Mouse (Mus musculus) kidney, postnatal 25 days (tissue): Measurements from ENCODE around the gene Stoml2.
"Not testable (repeated sequence)": the region's sequence is repeated elsewhere in the genome, so short reads cannot be mapped to it uniquely, and the experiment has no call there.

Experiments
- DNase-seq, 2 experiments: peaks; one replicate each; pipeline ENCODE4 v3.0.0; 2021; ENCODE audit warnings: mixed read lengths in 2 of 2

Gene Stoml2

GRCm38 (mm10) chr4:43001272-43001671 lies 30.2 kb downstream of the Stoml2 start:
- no peak for DNase-seq

- DNase-seq = peak; percentile 99 to 100
Observed at GRCm38 (mm10) chr4:43000141-43000986, 31.1 kb downstream of the Stoml2 start, which contains the start of gene Vcp. TSS of gene Vcp (minus strand) at chr4:43000507.

DNA sequence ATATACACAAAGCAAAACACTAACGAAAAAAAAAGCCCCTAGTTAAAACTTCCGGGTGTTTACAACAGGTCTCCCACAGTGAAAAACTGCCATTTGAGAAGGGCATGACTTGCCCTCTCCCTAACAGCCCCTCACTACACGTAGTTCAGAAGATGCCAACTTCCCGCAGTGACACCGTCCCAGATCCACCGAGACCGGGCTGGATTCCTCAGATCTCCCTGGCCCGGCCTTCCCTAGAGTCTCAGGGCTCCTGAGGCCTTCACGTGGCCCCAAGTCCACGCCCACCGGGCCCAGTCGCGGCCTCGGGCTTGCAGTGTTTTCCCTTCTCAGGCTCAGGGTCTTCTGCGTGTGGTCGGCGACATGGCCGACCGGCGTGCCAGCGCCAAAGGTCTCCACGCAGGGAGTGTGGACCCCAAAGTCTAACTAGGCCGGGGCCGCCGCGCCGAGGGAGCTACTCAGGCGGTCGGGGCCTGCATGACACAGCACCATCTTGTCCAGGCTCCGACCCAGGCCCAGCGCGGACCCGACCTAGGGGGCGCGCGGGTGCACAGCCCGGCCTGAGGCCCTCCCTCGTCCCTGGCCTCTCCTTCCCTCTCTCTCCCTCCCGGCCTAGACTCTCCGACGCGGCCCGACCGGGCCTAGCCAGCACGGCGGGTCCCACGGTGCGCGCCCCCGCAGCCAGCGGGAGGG lies 31.9 kb downstream of the Stoml2 start:
- DNase-seq = peak; percentile 82 to 92

- no peak for DNase-seq
Observed at GRCm38 (mm10) chr4:42998022-42998421, 33.5 kb downstream of the Stoml2 start.

- DNase-seq = peak in 1 of 2 experiments; percentile 18
Observed at GRCm38 (mm10) chr4:42988296-42988695, 43.2 kb downstream of the Stoml2 start.

DNA sequence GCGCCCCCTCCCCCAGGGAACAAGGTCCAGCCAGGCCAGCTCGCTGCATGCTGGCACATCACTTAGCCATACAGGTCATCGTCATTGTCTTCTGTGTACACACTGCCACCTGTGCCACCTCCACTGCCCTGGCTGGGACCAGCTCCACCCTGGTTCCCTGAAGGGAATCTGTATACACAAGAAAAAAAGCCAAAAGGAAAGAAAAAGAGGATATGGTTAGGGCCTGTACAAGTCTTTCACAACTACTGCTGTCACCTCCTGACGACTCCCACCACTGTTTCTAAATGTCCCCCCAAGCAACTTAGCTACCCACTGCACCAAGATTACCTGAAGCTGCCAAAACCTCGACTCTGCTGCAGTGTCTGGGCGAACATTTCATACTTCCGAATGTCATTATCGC lies 51.0 kb downstream of the Stoml2 start:
- DNase-seq = not testable (repeated sequence)

DNA sequence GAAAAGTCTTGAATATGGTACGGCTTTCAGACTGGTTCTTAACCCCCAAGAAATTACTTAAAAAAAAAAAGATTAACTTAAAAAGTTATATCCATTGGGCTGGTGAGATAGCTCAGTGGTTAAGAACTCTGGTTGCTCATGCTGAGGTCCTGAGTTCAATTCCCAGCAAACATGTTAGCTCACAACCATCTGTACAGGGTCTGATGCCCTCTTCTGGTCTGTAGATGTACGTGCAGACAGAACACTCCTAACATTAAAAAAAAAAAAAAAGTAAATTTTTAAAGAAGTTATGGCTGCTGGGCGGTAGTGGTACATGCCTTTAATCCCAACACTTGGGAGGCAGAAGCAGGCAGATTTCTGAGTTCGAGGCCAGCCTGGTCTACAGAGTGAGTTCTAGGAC lies 53.4 kb downstream of the Stoml2 start:
- DNase-seq = no peak
